Mouse (Mus musculus): ENCODE results near the gene Sstr5.

- TF ChIP-seq MYOG (IDR thresholded peaks at IDR 0.05; ENCODE audit: control insufficient read depth, extremely low read depth, insufficient read length) (no peak), CEBPB (IDR thresholded peaks at IDR 0.05; ENCODE audit: low read depth) (no peak), CTCF (IDR thresholded peaks at IDR 0.05; ENCODE audit: control insufficient read depth, insufficient read depth, insufficient read length) (no peak)
Observed at GRCm38 (mm10) chr17:25511876-25512275, 14.8 kb upstream of the Sstr5 start.
